Comparison of ENCODE assay signal across 1 mouse cellular context in the genomic region with DNA sequence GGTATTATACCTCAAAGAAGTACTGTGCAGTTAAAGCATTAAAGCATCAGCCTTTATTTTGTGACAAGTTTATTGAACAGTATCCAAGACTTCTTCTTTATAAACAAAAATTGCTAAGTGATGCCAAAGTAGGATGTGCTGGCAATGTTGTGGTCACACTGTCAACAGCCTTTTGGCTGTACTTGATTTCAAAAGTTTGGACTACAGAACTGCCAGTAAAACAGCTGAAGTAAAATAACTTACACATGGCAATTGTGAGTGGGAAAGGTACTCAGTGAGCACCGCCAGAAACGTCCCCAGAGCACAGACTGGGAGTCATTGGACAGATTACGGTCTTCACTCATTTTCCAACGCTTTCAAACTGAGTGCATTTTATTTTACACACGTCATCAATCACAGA.
TF ChIP-seq lines count a peak whose summit lies in the region.

No protein-coding gene starts in this region.

TF ChIP-seq in CH12.LX, 34 proteins besides CTCF, POLR2A, EP300 and RAD21:
- TF ChIP-seq CHD2 (IDR thresholded peaks at IDR 0.05; ENCODE audit: low read length) (no peak), POLR2AphosphoS2 (IDR thresholded peaks at IDR 0.05; ENCODE audit: low read depth, low read length) (peak; percentile 46; the same call in 1 of the 2 replicates)
